Mouse (Mus musculus) spleen, postnatal 14 days (tissue): ENCODE results near the gene Nt5dc3.

ENCODE experiments used
- DNase-seq, 2 experiments: peaks; one replicate each; pipeline ENCODE4 v3.0.0; 2021 to 2022; ENCODE audit warnings: low spot score in 2 of 2

Nt5dc3 gene

GRCm38 (mm10) chr10:86779117-86779755, 431 bp downstream of the Nt5dc3 start:
- DNase-seq = peak in 1 of 2 experiments; percentile 11

GRCm38 (mm10) chr10:86779816-86780500, 1.2 kb downstream of the Nt5dc3 start:
- no peak for DNase-seq

GRCm38 (mm10) chr10:86781641-86782040, 2.8 kb downstream of the Nt5dc3 start:
- DNase-seq = no peak

- no peak for DNase-seq
These were observed 3.9 kb downstream of the Nt5dc3 start for GRCm38 (mm10) chr10:86782656-86783055.

- no peak for DNase-seq
These were observed 4.8 kb downstream of the Nt5dc3 start for GRCm38 (mm10) chr10:86783561-86783960.

GRCm38 (mm10) chr10:86784126-86784675, 5.4 kb downstream of the Nt5dc3 start:
- DNase-seq = no peak

GRCm38 (mm10) chr10:86785396-86785795, 6.6 kb downstream of the Nt5dc3 start:
- DNase-seq = no peak

- no peak for DNase-seq
These were observed 7.3 kb downstream of the Nt5dc3 start for GRCm38 (mm10) chr10:86786083-86786482.

GRCm38 (mm10) chr10:86788193-86788592, 9.4 kb downstream of the Nt5dc3 start:
- DNase-seq = no peak

- DNase-seq = no peak
These were observed 10.4 kb downstream of the Nt5dc3 start for GRCm38 (mm10) chr10:86789146-86789672.

GRCm38 (mm10) chr10:86791507-86792184, 12.8 kb downstream of the Nt5dc3 start:
- no peak for DNase-seq

GRCm38 (mm10) chr10:86793509-86793951, 14.7 kb downstream of the Nt5dc3 start:
- DNase-seq = no peak

- DNase-seq = no peak
These were observed 15.4 kb downstream of the Nt5dc3 start for GRCm38 (mm10) chr10:86794196-86794595.

- no peak for DNase-seq
These were observed 16.2 kb downstream of the Nt5dc3 start for GRCm38 (mm10) chr10:86794794-86795535.

GRCm38 (mm10) chr10:86796073-86796741, 17.4 kb downstream of the Nt5dc3 start:
- no peak for DNase-seq

- DNase-seq = no peak
These were observed 28.6 kb downstream of the Nt5dc3 start for GRCm38 (mm10) chr10:86807362-86807761.

GRCm38 (mm10) chr10:86808013-86808758, 29.4 kb downstream of the Nt5dc3 start:
- no peak for DNase-seq

GRCm38 (mm10) chr10:86810000-86810399, 31.2 kb downstream of the Nt5dc3 start:
- DNase-seq = no peak

- DNase-seq = no peak
These were observed 31.8 kb downstream of the Nt5dc3 start for GRCm38 (mm10) chr10:86810612-86811011.
